Mouse (Mus musculus) erythroblast, embryonic 14.5 days (primary cell): ENCODE results near the gene Adcy2.

Source experiments
- GATA1 ChIP-seq: IDR thresholded peaks from 2 replicates; pipeline ENCODE4 v1.6.1; 2012; ENCODE audit warnings: low read length, inconsistent platforms, mixed read lengths
- TAL1 ChIP-seq: IDR thresholded peaks from 3 replicates; pipeline ENCODE4 v1.6.1; 2012; ENCODE audit warnings: low read length, inconsistent platforms, mixed read lengths

DNA sequence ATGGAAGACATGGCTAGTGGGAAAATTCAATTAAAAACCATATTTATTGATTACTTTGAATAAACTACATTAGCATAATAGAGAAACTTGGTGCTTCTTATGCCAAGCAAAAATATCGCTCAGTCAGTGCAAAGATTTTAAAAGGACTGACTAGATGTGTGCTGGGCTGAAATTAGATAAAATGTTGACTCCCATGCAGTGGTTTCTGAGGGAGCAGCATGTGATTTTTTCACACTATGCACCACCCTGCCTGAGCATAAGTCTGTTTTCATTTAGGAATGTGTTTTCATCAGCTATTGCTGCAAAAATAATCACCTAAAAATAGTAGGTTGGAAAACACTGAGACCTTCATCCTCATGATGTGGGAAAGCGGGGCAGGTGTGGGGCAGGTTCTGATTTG, 250.0 kb downstream of the Adcy2 start:
- TF ChIP-seq GATA1 (no peak), TAL1 (no peak)
